In the genomic region with DNA sequence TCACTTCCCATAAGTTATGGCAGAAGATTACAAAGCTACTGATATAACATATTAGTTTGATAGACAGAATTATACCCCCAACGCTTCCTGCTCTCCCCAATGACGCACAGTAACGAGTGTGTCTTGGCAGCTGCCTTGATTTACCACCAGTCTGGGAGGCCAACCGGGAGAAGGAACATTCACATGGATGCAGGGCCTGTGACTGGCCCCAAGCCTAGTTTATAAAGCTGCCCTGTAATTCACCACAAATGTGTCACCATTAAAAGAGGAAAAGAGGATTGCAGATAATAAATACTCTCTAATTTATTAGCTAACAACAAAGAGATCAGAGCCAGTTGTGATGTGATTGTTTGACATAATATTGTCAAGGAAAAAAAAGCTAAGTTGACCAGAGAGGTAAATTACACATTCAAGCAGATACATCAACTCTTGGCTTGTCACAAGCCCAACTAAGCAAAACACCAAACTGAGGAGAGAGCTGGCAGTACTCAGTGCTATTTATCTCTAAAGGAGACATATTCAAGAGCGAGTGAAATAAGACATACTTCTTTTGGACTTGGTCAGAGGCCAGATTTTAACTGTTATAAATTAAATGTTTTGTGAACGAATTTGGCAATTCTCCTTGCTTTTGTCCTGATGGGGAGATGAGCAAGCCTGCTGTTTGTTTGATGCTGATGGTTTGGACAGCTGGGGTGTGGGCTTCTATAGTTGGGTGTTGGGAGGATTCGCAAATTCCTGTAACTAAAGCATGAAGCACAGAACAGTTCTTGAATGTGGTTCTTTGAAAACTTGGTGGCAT, we compare ENCODE assay signal across 9 mouse cellular contexts.
DNase-seq lines count a peak whose midpoint lies in the region; ATAC-seq and TF ChIP-seq lines count a peak whose summit lies in the region.
"Had no signal": no experiment of that assay in that cellular context is flagged by ENCODE, and none has a peak within 500 bp of the region (broad histone marks: within the 10 kb centered on the region; RNA-seq: fewer than 3 reads in every experiment).

No protein-coding gene starts in this region.

- no peaks in the 10 kb centered on the region for H3K9me3 ChIP-seq in heart, embryonic 10.5 days
- no peaks in the 10 kb centered on the region for H3K9me3 ChIP-seq in heart, embryonic 16.5 days (replicated peaks; ENCODE audit: control insufficient read depth, low read length)
- no peaks in the 10 kb centered on the region for H3K9me3 ChIP-seq in hindbrain, postnatal 0 days (ENCODE audit: low read length)
- H3K9me3 ChIP-seq: neural tube, embryonic 13.5 days had no signal

- peak overlapping the region; percentile 47; the same call in 1 of the 2 replicates for H3K27ac ChIP-seq in heart, embryonic 10.5 days
- peak overlapping the region; percentile 25 for H3K27ac ChIP-seq in heart, embryonic 16.5 days (ENCODE audit: low read length)
- no peak overlapping the region for H3K27ac ChIP-seq in hindbrain, postnatal 0 days
- H3K27ac ChIP-seq: neural tube, embryonic 13.5 days had no signal

- H3K36me3 ChIP-seq in heart, embryonic 10.5 days: no peaks in the 10 kb centered on the region
- no peaks in the 10 kb centered on the region for H3K36me3 ChIP-seq in heart, embryonic 16.5 days (ENCODE audit: control insufficient read depth, insufficient read depth)
- no peaks in the 10 kb centered on the region for H3K36me3 ChIP-seq in hindbrain, postnatal 0 days (ENCODE audit: insufficient read depth, low read length)
- H3K36me3 ChIP-seq: neural tube, embryonic 13.5 days had no signal

- no peak for TF ChIP-seq CTCF in hindbrain, postnatal 0 days (IDR thresholded peaks at IDR 0.05; ENCODE audit: low read depth)

- no peak overlapping the region for H3K4me2 ChIP-seq in heart, embryonic 16.5 days (ENCODE audit: low read depth, low read length)
- H3K4me2 ChIP-seq in hindbrain, postnatal 0 days (ENCODE audit: low read depth, low read length): no peak overlapping the region
- H3K4me2 ChIP-seq: neural tube, embryonic 13.5 days had no signal

- no peaks in the 10 kb centered on the region for H3K27me3 ChIP-seq in heart, embryonic 10.5 days (ENCODE audit: insufficient read depth, poor library complexity, severe bottlenecking)
- no peaks in the 10 kb centered on the region for H3K27me3 ChIP-seq in heart, embryonic 16.5 days (ENCODE audit: control insufficient read depth, insufficient read depth, low read length)
- H3K27me3 ChIP-seq in hindbrain, postnatal 0 days (ENCODE audit: insufficient read depth, low read length): no peaks in the 10 kb centered on the region

- 0 out of 2 replicates have a peak, but pooled peaks have one; percentile 53 for ATAC-seq in heart, embryonic 16.5 days (replicated peaks; ENCODE audit: extremely low read depth, insufficient read depth, low FRiP score)
- no peak for ATAC-seq in hindbrain, postnatal 0 days

- no peak for DNase-seq in heart, embryonic 10.5 days (ENCODE audit: low spot score)
- no peak for DNase-seq in heart, postnatal 14 days
- peak; percentile 35 for DNase-seq in layer of hippocampus, adult 9-10 months (ENCODE audit: low spot score)
- DNase-seq in telencephalon, adult 2 months (ENCODE audit: low read depth, low spot score): peak; percentile 48
- DNase-seq in spleen, postnatal 10 days (ENCODE audit: low spot score in 2 of 2): no peak
- DNase-seq in hindbrain, postnatal 0 days (ENCODE audit: low spot score): no peak
- DNase-seq in c-Kit-positive CD71-positive TER-119-positive erythroid progenitor cells, embryonic 14.5 days (ENCODE audit: low spot score): no peak

- intact Hi-C loops in heart, postnatal 14 days (cut with DNase I): no loop called here

- peaks cover 17% of the 10 kb centered on the region for H3K4me1 ChIP-seq in heart, embryonic 10.5 days
- H3K4me1 ChIP-seq in heart, embryonic 16.5 days (ENCODE audit: control insufficient read depth, insufficient read depth, low read length): peaks cover 8% of the 10 kb centered on the region; the same call in 1 of the 2 replicates
- no peaks in the 10 kb centered on the region for H3K4me1 ChIP-seq in hindbrain, postnatal 0 days (ENCODE audit: insufficient read depth, low read length)

- no peak overlapping the region for H3K4me3 ChIP-seq in heart, embryonic 10.5 days
- no peak overlapping the region for H3K4me3 ChIP-seq in heart, embryonic 16.5 days (ENCODE audit: low read length)
- H3K4me3 ChIP-seq in hindbrain, postnatal 0 days (ENCODE audit: low read length): no peak overlapping the region
- H3K4me3 ChIP-seq: neural tube, embryonic 13.5 days had no signal

- WGBS in heart, embryonic 10.5 days: 62% methylated on average over 7 of the region's 7 CpGs
- 55% methylated on average over 7 of the region's 7 CpGs for whole genome bisulfite sequencing in heart, embryonic 16.5 days
- 60% methylated on average over 7 of the region's 7 CpGs for WGBS in hindbrain, postnatal 0 days

- no peak overlapping the region for H3K9ac ChIP-seq in heart, embryonic 16.5 days (ENCODE audit: low read length)
- H3K9ac ChIP-seq in hindbrain, postnatal 0 days (replicated peaks; ENCODE audit: low read length): no peak overlapping the region
- H3K9ac ChIP-seq: neural tube, embryonic 13.5 days had no signal

Comparison
In these comparisons a context has a peak if more than half of its experiments do, and no peak if none do; other contexts are left out.
1. DNase-seq: peak in layer of hippocampus, adult 9-10 months (single experiment) and telencephalon, adult 2 months (single experiment); none in heart, embryonic 10.5 days (single experiment), heart, postnatal 14 days (0 of 2), spleen, postnatal 10 days (0 of 2), hindbrain, postnatal 0 days (single experiment) and c-Kit-positive CD71-positive TER-119-positive erythroid progenitor cells, embryonic 14.5 days (single experiment).